Mouse (Mus musculus) liver, embryonic 11.5 days (tissue): ENCODE results near the gene Trat1. TPM values are rescaled to one million over a fixed set of nuclear protein-coding genes. Genes with fewer than 3 reads are reported as not detected.

Source experiments
- ATAC-seq: fragments of 200-750 bp; cut with Nextera tagmentation; replicated peaks from 2 replicates; pipeline ENCODE4 v1.8.0; 2017; ENCODE audit warnings: moderate number of reproducible peaks, mild to moderate bottlenecking, moderate TSS enrichment, moderate library complexity; ENCODE audit not compliant: low FRiP score
- DNase-seq: peaks from one replicate; pipeline ENCODE4 v3.0.0-alpha.2; 2017; ENCODE audit warnings: low spot score
- H3K27ac ChIP-seq: fragments of 300-500 bp; sonication (generic); 2 replicates; pipeline ENCODE4 v1.5.1; 2014; ENCODE audit warnings: mild to moderate bottlenecking, low read depth, low read length, control low read depth
- H3K27me3 ChIP-seq: fragments of 300-500 bp; sonication (generic); replicated peaks from 2 replicates; pipeline ENCODE4 v1.6.1; 2014; ENCODE audit warnings: low read length, mixed read lengths; ENCODE audit not compliant: control insufficient read depth, insufficient read depth
- H3K36me3 ChIP-seq: fragments of 300-500 bp; sonication (generic); 2 replicates; pipeline ENCODE4 v1.6.1; 2014; ENCODE audit warnings: mild to moderate bottlenecking, low read length, moderate library complexity, mixed read lengths; ENCODE audit not compliant: control insufficient read depth, insufficient read depth
- H3K4me1 ChIP-seq: fragments of 300-500 bp; sonication (generic); replicated peaks from 2 replicates; pipeline ENCODE4 v1.6.1; 2014; ENCODE audit warnings: low read length, mixed read lengths; ENCODE audit not compliant: control insufficient read depth, insufficient read depth
- H3K4me2 ChIP-seq: fragments of 300-500 bp; sonication (generic); 2 replicates; pipeline ENCODE4 v1.6.1; 2014; ENCODE audit warnings: mild to moderate bottlenecking, control low read depth, moderate library complexity
- H3K4me3 ChIP-seq: fragments of 300-500 bp; sonication (generic); 2 replicates; pipeline ENCODE4 v1.5.1; 2014; ENCODE audit warnings: low read depth, low read length, control low read depth
- H3K9ac ChIP-seq: fragments of 300-500 bp; sonication (generic); 2 replicates; pipeline ENCODE4 v1.6.1; 2014; ENCODE audit warnings: low read depth, low read length, control low read depth
- H3K9me3 ChIP-seq: fragments of 300-500 bp; sonication (generic); 2 replicates; pipeline ENCODE4 v1.6.1; 2016; ENCODE audit warnings: low read length, inconsistent platforms, mixed read lengths; ENCODE audit not compliant: control insufficient read depth
- WGBS: fragments of 180-500 bp; shearing (Covaris S2); extraction: QIAGEN DNeasy Blood & Tissue Kit; methylation state at CpG from one replicate; pipeline ENCODE4 v1.1.7; 2014; 5-methylcytosine and 5-hydroxymethylcytosine counted together
- polyA plus RNA-seq: library from polyadenylated mRNA; unstranded; fragments of >200 nt; fragmentation: Nextera tagmentation; extraction: Ambion mirVana; gene quantifications from 2 replicates; pipeline ENCODE4 v1.2.1, GENCODE M21; 2014

The Trat1 gene
- not detected in 2 replicates for polyA plus RNA-seq

DNA sequence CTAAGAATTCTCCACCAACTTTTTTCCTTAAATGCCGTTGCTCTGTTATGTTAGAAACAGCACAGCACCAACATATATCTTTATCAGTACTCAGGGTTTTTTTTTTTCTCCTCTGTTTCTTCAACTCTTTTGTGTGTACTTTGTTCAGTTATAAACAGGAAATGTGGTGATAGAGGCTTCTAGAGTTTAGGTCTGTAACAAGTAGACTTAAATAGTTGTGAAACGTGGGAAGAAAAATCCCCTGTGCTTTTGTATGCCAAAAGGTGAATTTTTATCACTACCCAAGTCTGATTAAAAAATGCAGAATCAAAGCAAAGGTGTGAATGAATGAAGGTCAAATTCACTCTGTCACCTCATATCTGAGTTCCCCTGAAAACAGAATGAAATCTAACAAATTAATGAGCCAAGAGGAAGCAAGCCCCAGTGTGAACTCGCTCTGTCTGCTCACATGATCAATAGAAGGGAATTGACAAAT is at the start of gene Trat1:
Trat1 (minus strand) TSS at position 51 of the 475 bp plus-strand sequence.
- H3K4me3 ChIP-seq: no peak within 1 kb of the TSS
- H3K4me2 ChIP-seq: no peak within 1 kb of the TSS
- H3K4me1 ChIP-seq: no peaks in the 10 kb centered on the region
- ATAC-seq (no peak), DNase-seq (no peak)
- H3K36me3 ChIP-seq: no peaks in the 10 kb centered on the region
- no peak within 1 kb of the TSS for H3K27ac ChIP-seq
- WGBS: 68% methylated on average over 3 of the region's 3 CpGs
- H3K9ac ChIP-seq: no peak within 1 kb of the TSS
- H3K9me3 ChIP-seq: no peaks in the 10 kb centered on the region
- no peaks in the 10 kb centered on the region for H3K27me3 ChIP-seq

DNA sequence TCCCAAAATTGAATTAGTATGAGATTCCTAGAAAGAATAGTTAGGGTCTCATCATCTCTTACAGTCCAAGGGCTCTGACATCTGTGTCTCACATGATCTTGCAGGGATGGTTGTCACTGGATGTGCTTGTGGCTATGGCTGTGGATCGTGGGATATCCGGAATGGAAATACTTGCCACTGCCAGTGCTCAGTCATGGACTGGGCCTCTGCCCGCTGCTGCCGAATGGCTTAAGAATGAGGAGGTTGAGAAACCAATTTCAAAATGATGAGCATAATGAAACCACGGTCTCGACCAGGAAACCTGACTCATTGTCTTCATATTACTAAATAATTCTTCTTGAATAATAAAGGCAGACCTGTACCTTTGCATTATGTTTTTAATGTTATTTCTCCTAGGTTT is 46.7 kb upstream of the Trat1 start:
- Histone ChIP-seq H3K9me3 (no peaks in the 10 kb centered on the region), H3K4me2 (no peak overlapping the region), H3K27ac (no peak overlapping the region), H3K9ac (no peak overlapping the region), H3K4me3 (no peak overlapping the region), H3K4me1 (no peaks in the 10 kb centered on the region), H3K27me3 (no peaks in the 10 kb centered on the region), H3K36me3 (no peaks in the 10 kb centered on the region)
- no peak for ATAC-seq
- 88% methylated on average over 6 of the region's 6 CpGs for WGBS
- DNase-seq: no peak

DNA sequence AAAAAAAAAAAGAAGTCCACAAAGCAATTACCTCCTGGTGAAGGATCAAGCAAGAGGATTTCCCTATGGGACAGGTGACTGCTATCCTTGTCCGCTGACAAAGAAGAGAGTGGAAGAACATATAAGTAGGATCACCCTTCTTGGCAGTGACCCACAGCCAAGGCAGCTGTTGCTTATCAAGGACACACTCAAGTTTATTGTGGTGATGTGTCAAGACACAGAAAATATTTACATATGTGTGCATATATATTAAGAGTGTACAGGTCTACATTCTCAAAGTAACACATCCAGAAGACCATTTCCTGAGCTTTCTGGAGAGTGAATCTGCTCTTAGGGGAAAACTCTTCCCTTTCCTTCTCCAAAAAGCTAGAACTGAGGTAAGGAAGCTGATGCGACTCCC is 44.9 kb upstream of the Trat1 start, which contains the start of gene Retnlb:
Retnlb (plus strand) TSS at position 162 of the 400 bp plus-strand sequence.
- Histone ChIP-seq H3K4me1 (no peaks in the 10 kb centered on the region), H3K9me3 (no peaks in the 10 kb centered on the region), H3K4me3 (no peak within 1 kb of the TSS), H3K9ac (no peak within 1 kb of the TSS), H3K36me3 (no peaks in the 10 kb centered on the region), H3K27me3 (no peaks in the 10 kb centered on the region), H3K4me2 (no peak within 1 kb of the TSS), H3K27ac (no peak within 1 kb of the TSS)
- no peak for DNase-seq
- WGBS: 86% methylated on average over 2 of the region's 2 CpGs
- no peak for ATAC-seq

DNA sequence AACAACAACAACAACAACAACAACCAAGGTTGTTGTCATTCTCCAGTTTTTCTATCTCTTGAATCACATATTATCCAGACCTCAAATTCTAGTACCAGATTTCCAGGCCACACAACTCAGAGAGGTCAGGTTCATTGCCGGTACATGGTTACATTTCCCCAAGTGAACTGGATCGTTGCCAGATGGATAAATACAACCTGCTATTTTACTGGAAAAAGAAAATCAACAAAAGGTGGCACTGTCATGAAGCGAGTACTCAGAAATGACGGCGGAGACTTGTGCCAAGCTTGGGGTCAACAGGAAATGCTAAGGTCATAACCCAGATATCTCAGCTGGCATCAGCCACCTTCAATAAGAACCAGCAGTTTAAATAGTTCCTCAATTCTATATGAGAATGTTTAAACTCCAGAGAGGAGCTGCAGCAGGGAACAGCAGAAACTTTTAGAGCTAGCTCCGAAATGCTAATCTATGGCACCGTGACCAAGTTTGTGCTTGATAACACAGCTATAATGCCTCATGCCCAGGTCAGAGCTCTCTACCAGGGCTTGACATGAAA is 40.1 kb upstream of the Trat1 start:
- WGBS: 73% methylated on average over 7 of the region's 7 CpGs
- DNase-seq: no peak
- H3K9ac ChIP-seq: no peak overlapping the region

DNA sequence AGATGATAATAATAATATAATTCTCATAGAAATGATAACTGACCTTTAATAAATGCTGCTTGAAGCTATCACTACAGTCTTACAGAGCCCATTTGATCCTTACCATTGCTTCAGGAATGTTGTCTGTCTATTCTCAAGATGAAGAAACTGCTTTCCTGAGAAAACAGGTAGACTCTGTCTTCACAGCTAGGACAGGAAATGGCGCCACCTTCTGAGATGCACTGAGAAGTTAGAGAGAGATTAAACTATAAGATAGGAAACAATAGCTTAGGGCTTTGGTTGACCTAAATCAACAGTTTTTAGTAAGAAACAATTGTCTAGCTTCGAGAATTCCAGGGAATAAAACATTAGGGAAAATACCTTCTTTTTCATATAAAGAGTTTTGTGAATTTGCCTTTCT is 37.6 kb upstream of the Trat1 start:
- H3K4me1 ChIP-seq: no peaks in the 10 kb centered on the region
- H3K27ac ChIP-seq: no peak overlapping the region
- DNase-seq (no peak), ATAC-seq (no peak)
- no peaks in the 10 kb centered on the region for H3K36me3 ChIP-seq
- WGBS: 55% methylated on average over 2 of the region's 2 CpGs
- H3K4me2 ChIP-seq: no peak overlapping the region
- H3K9ac ChIP-seq: no peak overlapping the region
- no peaks in the 10 kb centered on the region for H3K9me3 ChIP-seq
- H3K27me3 ChIP-seq: no peaks in the 10 kb centered on the region
- H3K4me3 ChIP-seq: no peak overlapping the region

More for the DNA sequence above, 40.1 kb upstream of the Trat1 start:
- Histone ChIP-seq H3K27me3 (no peaks in the 10 kb centered on the region), H3K4me1 (no peaks in the 10 kb centered on the region), H3K4me3 (no peak overlapping the region), H3K36me3 (no peaks in the 10 kb centered on the region), H3K4me2 (no peak overlapping the region), H3K9me3 (no peaks in the 10 kb centered on the region), H3K27ac (no peak overlapping the region)
- ATAC-seq: no peak

DNA sequence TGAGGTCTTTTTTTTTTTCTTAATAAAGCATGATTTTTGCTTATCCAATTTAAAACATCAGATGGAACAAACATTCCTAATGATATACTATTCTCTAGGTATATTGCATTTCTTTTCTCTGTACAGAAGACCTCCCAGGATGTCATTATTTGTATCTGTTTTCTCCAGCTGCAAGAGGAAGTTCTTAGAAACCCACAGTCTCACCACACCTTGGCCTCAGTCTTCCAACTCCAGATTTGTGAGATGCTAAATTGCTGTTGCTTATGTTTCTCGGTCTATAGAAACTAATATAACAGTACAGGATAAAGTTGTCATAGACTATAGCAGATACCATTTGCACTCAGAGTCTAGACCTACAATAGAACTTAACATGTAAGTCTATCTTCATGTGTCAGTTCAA is 34.7 kb upstream of the Trat1 start:
- H3K9me3 ChIP-seq: no peaks in the 10 kb centered on the region
- H3K27me3 ChIP-seq: no peaks in the 10 kb centered on the region
- H3K9ac ChIP-seq: no peak overlapping the region
- no peak overlapping the region for H3K4me3 ChIP-seq
- no peak for ATAC-seq
- 57% methylated on average over 1 of the region's 1 CpGs for WGBS
- no peaks in the 10 kb centered on the region for H3K4me1 ChIP-seq
- H3K36me3 ChIP-seq: no peaks in the 10 kb centered on the region
- DNase-seq: no peak
- no peak overlapping the region for H3K4me2 ChIP-seq
- no peak overlapping the region for H3K27ac ChIP-seq

DNA sequence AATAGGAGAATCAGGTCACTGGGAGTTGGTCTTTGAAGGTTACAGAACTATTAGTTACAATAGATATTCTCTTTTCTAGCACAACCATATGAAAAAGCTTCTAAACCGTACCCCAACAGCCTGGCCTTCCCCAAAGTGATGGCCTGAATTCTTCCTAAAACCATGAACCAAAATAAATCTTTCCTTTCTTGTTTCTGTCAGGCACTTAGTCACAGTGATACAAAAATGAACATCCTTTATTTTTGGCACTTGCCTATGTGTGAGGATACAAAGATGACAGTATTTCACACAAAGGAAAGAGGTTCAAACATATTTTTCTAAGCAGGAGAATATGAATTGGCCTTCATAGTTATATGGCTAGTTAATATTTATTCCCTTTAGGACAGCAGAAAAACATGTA is 33.6 kb upstream of the Trat1 start:
- H3K27me3 ChIP-seq: no peaks in the 10 kb centered on the region
- no peak overlapping the region for H3K4me3 ChIP-seq
- no peak overlapping the region for H3K27ac ChIP-seq
- H3K9me3 ChIP-seq: no peaks in the 10 kb centered on the region
- no peak overlapping the region for H3K9ac ChIP-seq
- WGBS: 84% methylated on average over 1 of the region's 1 CpGs
- DNase-seq (no peak), ATAC-seq (no peak)
- H3K4me2 ChIP-seq: no peak overlapping the region
- H3K4me1 ChIP-seq: no peaks in the 10 kb centered on the region
- no peaks in the 10 kb centered on the region for H3K36me3 ChIP-seq

DNA sequence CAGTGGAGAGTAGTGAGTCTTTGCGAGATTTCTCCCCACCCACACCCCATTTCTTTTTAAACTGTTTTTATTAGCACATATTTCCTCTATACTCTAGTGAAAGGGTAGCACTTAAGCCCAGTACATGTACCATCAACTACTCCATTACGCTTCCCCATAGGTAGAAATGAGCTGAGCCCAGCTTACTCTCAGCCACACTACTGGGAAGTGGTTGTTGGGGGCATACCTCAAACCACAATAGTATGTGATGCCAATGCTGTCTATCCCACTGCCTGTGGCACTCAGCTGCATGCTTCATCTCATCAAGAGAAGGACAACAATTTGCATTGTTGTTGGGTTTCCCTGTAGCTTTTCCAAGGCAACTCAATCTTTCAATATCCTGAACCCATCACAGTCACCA is 29.1 kb upstream of the Trat1 start:
- Histone ChIP-seq H3K4me3 (no peak overlapping the region), H3K9me3 (no peaks in the 10 kb centered on the region)
- DNase-seq: no peak

DNA sequence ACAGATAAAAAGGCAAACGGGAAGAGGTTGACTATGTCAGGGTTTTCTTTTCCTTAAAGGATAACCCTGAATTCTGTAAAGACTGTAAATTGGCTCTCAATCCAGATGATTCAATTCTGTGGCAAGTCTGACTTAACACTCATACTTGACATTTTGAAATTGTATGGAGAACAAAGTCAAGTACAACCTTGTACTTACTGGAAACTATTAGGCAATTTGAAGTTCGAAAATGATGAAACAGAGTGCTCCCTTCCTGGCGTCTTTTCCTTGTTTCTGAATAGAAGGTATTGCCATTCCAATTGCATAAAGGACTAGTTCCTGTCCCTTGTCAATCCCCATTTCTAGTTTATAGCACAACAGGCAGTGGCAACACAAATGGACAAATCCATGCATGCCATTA is 27.6 kb upstream of the Trat1 start:
- ATAC-seq: no peak
- Histone ChIP-seq H3K9ac (no peak overlapping the region), H3K4me1 (no peaks in the 10 kb centered on the region), H3K36me3 (no peaks in the 10 kb centered on the region), H3K27me3 (no peaks in the 10 kb centered on the region), H3K4me3 (no peak overlapping the region), H3K27ac (no peak overlapping the region), H3K4me2 (no peak overlapping the region), H3K9me3 (no peaks in the 10 kb centered on the region)
- no peak for DNase-seq
- 75% methylated on average over 3 of the region's 3 CpGs for WGBS

More for the DNA sequence above, 29.1 kb upstream of the Trat1 start:
- Histone ChIP-seq H3K27ac (no peak overlapping the region), H3K9ac (no peak overlapping the region), H3K4me1 (no peaks in the 10 kb centered on the region), H3K36me3 (no peaks in the 10 kb centered on the region), H3K27me3 (no peaks in the 10 kb centered on the region), H3K4me2 (no peak overlapping the region)
- ATAC-seq: no peak
- 73% methylated on average over 2 of the region's 2 CpGs for WGBS
